Comparison of ENCODE assay signal across 8 mouse cellular contexts in genomic region chrX:100625802-100626793, GRCm38 (mm10). TPM values are rescaled to one million over a fixed set of nuclear protein-coding genes. Genes with fewer than 3 reads are reported as not detected.
DNase-seq lines count a peak whose midpoint lies in the region; ATAC-seq lines count a peak whose summit lies in the region.

Pdzd11 (minus strand) TSS chrX:100626568.

- peak within 1 kb of the TSS; percentile 55 for H3K4me3 ChIP-seq in hindbrain, embryonic 16.5 days (ENCODE audit: low read length)
- H3K4me3 ChIP-seq in macrophage (ENCODE audit: inconsistent target), result peak within 1 kb of the TSS; percentile 82

- H3K27ac ChIP-seq in hindbrain, embryonic 16.5 days (ENCODE audit: low read depth, low read length), result peak within 1 kb of the TSS; percentile 59
- H3K27ac ChIP-seq in macrophage, result peak within 1 kb of the TSS; percentile 80

- ATAC-seq in hindbrain, embryonic 16.5 days, result peak; percentile 100

- 25% methylated on average over 60 of the region's 62 CpGs for WGBS in hindbrain, embryonic 16.5 days
- 21% methylated on average over 54 of the region's 62 CpGs for WGBS in macrophage (ENCODE audit: missing documents)

- DNase-seq in WW6 (ENCODE audit: low read depth, low spot score), result peak; percentile 68
- peak; percentile 58 to 79 for DNase-seq in cerebellum, postnatal 4 days (ENCODE audit: low spot score in 2 of 2)
- DNase-seq in gastrocnemius, adult 18-20 months (ENCODE audit: low spot score), result peak; percentile 86
- DNase-seq in left cerebral cortex, adult 18-20 months (ENCODE audit: low spot score in 2 of 2), result peak; percentile 81 to 87
- peak; percentile 92 for DNase-seq in right cerebral cortex, adult 18-20 months
- peak; percentile 41 for DNase-seq in urinary bladder, postnatal 10 days (ENCODE audit: low spot score)

- no peaks in the 10 kb centered on the region for H3K9me3 ChIP-seq in hindbrain, embryonic 16.5 days (ENCODE audit: control insufficient read depth, low read length)

- peak within 1 kb of the TSS; percentile 55 for H3K9ac ChIP-seq in hindbrain, embryonic 16.5 days (ENCODE audit: low read depth, low read length)

- peak within 1 kb of the TSS; percentile 83 for H3K4me2 ChIP-seq in hindbrain, embryonic 16.5 days (ENCODE audit: low read length)

- peaks cover 48% of the 10 kb centered on the region for H3K79me2 ChIP-seq in macrophage (ENCODE audit: inconsistent target)

- peaks cover 4% of the 10 kb centered on the region; the same call in 1 of the 2 replicates for H3K36me3 ChIP-seq in hindbrain, embryonic 16.5 days (ENCODE audit: control insufficient read depth, insufficient read depth, low read length)
- H3K36me3 ChIP-seq in macrophage (ENCODE audit: inconsistent target), result no peaks in the 10 kb centered on the region

- no peaks in the 10 kb centered on the region for H3K27me3 ChIP-seq in hindbrain, embryonic 16.5 days (replicated peaks; ENCODE audit: control insufficient read depth, insufficient read depth, low read length)

- H3K4me1 ChIP-seq in hindbrain, embryonic 16.5 days (ENCODE audit: control insufficient read depth, insufficient read depth, low read depth, low read length), result peaks cover 4% of the 10 kb centered on the region

RNA-seq across cellular contexts. Expression of gene Pdzd11, which starts in this region (rescaled TPM):
- total RNA-seq in gastrocnemius, adult 18-20 months (2021), result 10 to 100 TPM; 10.8 to 11.4 TPM
- polyA plus RNA-seq in hindbrain, embryonic 16.5 days (2015; fragmentation: Nextera tagmentation; extraction: Ambion mirVana), result 94.7 and 95.2 TPM in 2 replicates
- 10 to 100 TPM; 40.1 to 42.9 TPM for total RNA-seq in left cerebral cortex, adult 18-20 months (2021)
- total RNA-seq in macrophage (2018; cell fraction: chromatin; rRNA removed), result 10 to 100 TPM; 19.5 to 61.0 (median 30.3) TPM
- total RNA-seq in macrophage (2018; cell fraction: cytosol; rRNA removed), result 10 to 100 TPM; 34.7 to 83.9 (median 59.4) TPM
- 10 to 100 TPM; 27.6 to 67.9 (median 41.8) TPM for total RNA-seq in macrophage (2018; cell fraction: nucleus; rRNA removed)
- polyA plus RNA-seq in macrophage (2018), result 35.3 to 57.7 TPM (median 53.5 TPM) in 3 replicates

Comparison
In these comparisons a context has a peak if more than half of its experiments do, and no peak if none do; other contexts are left out.
1. Peak in every context shown above with its lines: DNase-seq, ATAC-seq, H3K4me3 ChIP-seq and H3K27ac ChIP-seq.
2. DNase-seq: peak in every context shown above with its lines; median percentile 92 in right cerebral cortex, adult 18-20 months; 86 in gastrocnemius, adult 18-20 months; 84 in left cerebral cortex, adult 18-20 months; 68 in cerebellum, postnatal 4 days; 68 in WW6; 41 in urinary bladder, postnatal 10 days.